Mouse (Mus musculus): ENCODE measurements around the gene Them5.

The Them5 gene

DNA sequence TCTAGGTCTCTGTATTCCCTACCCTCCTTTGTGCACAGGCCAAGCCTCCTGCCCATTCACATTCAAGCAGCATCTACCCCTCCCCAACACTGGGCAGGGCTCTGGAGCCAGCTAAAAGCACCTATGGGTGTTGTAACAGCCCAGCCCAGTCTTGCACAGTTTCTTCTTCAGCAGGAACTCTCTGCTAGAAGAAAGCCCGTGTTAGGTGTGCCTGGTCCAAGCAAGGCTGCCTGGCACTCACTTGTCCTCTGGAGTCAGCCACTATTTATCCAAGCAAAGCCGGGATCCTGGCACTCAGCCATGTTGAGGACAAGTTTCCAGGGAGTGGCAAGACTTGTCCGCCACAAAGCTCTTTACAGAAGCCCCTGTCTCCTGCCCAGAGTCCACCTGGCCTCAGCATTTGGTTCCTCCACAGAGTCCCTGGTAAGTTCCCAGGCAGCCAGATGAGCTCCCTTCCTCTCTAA lies at the start of gene Them5:
Gene Them5, plus strand, starts transcription at position 141 of the 464 bp plus-strand sequence.
- DNase-seq (ENCODE audit: low read depth, low spot score): peak; percentile 40

DNA sequence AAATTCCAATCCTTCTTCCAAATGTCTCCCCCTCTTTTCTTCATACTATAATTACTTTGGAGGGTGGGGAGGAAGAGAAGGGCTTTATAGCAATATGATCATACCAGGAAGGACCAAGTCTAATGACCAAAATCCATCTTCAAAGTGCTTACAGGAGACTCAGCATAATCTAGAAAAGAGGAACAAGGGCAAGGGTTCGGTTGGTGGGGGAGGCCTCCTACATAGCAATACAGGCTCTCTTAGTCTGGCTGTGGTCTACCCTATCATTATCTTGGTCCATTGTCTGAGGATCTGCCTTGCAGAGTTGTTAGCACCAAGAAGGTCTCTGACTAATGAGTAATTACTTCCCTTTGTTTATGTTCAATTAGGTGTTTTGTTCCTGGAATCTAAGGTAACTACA lies 36.4 kb upstream of the Them5 start:
- DNase-seq (ENCODE audit: low read depth, low spot score): no peak

DNA sequence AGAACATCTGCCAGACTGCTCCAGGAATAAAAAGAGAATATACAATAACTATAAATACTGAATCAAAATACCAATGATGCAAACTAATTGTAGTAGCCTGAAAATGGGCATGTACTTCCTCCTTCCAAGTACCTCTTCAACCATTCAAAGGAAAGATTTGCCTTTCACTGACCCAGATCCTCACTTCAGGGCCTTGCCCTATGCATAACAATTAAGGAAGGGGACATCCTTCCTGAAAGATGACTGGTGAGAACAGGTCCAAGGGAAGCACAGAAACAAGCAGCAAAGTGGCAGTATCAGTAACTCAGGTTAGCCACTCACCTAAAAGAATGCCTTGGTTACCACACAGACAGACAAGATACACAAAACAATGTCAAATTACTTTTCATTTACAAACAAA lies 34.9 kb upstream of the Them5 start:
- peak; percentile 61 for DNase-seq (ENCODE audit: low read depth, low spot score)

DNA sequence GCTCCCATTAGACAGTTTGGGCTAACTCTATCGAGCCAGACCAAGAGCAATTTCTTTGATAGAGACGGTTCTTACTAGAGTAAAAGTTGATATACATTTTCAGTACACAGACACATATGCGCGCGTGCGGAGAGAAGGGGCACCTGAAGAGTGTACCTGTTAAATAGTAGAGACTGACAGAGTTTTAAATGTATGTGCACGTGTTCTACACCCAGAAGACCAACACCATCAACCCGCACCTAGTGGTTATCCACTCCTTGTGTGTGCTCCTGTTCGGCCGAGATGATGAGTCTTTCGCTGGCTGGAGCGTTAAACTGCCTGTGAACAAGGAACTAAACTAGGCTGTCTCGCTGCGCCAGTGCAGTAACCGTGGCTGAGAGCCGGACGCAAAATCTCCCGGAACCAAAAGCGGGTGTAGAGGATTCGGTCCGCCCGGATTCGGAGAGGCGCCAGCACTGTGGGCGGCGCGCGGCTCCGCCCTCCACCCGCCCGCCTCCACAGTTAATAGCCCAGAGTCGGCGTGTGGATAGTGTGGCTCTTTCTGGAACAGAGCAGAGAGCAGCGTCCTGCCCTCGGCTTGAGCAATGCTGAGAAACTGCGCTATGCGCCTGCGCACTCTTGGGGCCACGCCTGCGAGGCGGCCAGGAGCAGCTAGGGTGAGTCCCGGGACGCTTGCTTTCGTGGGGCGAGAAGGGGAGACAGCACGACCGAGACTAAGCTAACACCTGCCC lies 32.1 kb upstream of the Them5 start, which contains the start of gene Them4:
Gene Them4, plus strand, starts transcription at position 457 of the 731 bp plus-strand sequence.
- peak; percentile 98 for DNase-seq (ENCODE audit: low read depth, low spot score)

DNA sequence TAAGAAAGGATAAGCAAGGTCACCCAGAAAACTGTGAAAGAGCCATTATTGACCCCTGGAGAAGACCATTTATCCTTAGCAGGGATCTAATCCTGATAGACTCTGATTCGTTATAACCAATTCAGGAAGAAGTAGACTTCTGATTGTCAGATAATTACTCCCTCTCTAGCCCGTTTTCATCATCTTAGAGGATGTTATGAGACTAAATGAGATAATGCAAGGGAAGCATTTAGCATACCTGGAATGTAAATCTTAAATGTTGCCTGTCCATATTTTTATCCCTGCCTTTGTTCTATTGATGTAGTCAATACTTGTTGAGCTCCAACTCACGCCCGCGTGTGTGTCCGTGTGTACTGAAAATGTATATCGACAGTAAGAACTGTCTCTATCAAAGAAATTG lies 31.4 kb upstream of the Them5 start:
- DNase-seq (ENCODE audit: low read depth, low spot score): peak; percentile 6

DNA sequence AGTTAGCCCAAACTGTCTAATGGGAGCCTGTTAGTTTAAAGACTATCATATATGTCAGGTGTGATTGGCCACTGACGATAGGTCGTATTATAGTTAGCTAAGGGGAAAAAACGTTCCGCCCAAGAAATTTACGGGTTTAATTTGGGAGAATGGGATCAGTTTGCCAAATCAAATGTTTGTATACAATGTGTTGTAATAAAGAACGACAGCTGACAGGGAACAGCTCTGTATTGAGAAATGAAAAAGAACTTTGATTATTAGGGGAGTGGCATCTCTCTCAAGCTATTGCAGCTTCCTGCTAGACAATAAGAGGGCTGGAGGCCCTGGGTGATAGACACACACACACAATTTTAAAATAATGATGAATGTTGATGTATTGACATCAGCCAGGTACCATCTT lies 31.0 kb upstream of the Them5 start:
- DNase-seq (ENCODE audit: low read depth, low spot score): no peak

DNA sequence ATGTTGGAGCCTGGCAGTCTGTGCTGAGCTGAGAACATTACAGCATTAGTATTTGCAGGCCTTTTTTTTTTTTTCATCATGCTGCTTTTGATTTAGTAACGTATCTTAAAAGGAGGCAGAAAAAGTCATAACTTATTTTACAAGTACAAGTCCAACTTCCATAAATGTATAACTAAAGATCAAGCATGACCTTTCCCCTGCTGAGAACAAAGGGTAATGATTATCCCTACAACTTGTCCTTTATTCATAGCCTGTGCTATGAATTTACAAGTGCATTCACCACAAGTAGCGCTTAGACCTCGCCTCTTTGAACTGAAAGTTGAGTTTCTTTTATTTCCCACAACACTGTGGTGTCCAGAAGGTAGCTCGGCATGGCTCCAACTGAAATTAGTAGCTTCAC lies 30.5 kb upstream of the Them5 start:
- DNase-seq (ENCODE audit: low read depth, low spot score): no peak

DNA sequence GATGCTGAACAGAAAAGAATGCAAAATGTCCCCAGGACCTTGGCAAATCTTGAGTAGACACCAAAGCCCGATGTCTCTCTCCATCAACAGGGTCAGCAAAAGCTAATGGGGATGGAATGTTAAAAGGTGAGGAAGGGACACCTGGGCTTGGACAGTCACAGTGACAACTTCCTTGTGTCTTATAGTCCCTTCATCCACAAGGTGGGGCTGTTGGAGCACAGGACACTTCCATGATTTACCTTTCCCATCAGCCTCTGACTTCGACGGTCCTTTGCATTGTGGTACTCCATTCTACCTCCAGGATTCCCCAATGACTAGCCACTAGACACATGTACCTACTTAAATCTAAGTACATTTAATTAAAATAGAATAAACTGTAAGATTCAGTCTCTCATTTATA lies 13.2 kb upstream of the Them5 start:
- peak; percentile 42 for DNase-seq (ENCODE audit: low read depth, low spot score)

DNA sequence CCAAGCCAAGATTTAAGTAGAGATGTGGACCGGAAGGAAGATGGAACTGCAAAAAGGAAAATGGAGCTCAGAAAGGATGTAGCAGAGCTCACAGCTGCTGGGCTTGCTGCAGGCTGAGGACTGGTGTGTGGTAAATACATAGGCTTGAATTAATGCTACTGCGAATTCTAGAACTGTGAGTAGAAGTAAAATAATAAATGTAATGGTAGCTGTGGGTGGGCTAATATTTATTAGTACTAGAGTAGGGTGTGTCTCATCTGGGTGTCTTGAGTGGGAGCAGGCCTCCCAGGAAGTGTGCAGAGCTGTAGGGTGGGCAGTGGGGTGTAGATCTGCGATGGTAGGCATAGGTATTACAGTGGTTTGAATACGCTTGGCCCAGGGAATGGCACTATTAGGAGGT lies 7.5 kb upstream of the Them5 start:
- DNase-seq (ENCODE audit: low read depth, low spot score): no peak

DNA sequence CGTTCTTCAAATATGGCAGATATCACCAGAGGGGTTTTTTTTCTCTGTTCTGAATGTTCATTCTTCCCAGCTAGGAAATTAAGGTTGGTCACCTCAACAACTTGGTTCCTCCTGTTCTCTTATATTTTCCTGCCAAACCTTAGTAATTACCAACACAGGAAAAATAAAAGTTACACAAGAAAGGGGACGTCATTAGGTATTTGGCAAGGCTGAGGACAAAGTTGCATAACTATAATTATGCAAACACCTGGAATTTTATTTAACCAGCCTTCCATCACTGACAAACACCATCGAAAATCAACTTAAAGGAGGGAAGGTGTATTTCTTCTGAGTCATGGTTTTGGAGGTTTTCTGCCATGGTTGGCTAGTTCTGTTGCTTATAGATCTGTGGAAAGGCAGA lies 3.4 kb upstream of the Them5 start:
- no peak for DNase-seq (ENCODE audit: low read depth, low spot score)

DNA sequence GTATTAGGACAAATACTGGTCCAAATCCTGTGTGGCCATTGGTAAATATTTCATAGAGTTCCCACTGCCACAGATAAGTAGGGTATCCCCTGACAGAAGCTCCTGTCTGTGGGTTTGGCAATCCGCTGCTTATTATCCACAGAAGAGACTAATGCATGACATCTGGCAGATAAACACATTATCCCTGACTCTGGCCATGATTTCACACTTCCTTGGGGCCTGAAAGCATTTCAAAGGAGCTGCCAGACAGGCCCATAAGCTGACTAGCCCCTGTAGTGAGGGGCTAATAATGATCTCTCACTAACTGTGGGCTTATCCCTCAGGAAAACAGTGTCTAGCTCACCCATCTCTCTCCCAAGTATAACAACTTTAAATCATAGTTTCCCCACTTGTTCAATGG lies 653 bp downstream of the Them5 start:
- no peak for DNase-seq (ENCODE audit: low read depth, low spot score)

DNA sequence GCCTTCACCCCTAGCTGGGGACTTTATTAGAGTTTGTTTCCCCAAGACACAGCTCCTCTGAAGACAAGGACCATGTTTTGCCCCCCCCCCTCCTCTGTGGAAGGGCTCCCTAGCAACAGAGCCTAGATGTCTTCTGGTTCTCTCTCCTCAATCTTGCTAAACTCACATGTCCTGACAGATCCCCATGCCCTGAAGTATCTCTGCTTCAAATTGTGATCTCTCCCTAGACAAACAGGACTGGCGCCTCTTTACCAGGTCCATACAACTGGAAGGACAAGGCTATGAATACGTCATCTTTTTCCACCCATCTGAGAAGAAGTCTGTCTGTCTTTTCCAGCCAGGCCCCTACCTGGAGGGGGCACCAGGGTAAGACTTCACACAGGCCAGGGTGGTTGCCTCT lies 2.3 kb downstream of the Them5 start:
- DNase-seq (ENCODE audit: low read depth, low spot score): no peak

DNA sequence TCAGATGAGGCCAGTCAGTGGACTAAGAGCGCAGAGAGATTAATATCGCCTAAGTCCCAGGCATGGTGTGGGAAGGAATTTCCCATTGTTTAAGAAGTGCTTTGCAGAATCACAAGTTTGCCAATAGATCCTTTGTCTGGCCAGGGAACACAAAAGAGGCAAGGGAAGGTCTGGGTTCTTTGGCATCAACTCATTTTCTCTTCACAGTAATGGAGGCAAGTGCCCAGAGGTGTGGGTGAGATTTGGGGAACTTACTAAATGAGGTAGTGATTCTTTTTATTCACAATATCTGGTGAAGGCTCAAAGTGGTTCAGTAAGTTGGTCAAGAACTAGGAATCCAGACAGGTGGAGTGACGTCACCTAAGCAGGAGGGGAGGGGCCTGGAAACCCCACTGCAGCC lies 3.0 kb downstream of the Them5 start:
- no peak for DNase-seq (ENCODE audit: low read depth, low spot score)

DNA sequence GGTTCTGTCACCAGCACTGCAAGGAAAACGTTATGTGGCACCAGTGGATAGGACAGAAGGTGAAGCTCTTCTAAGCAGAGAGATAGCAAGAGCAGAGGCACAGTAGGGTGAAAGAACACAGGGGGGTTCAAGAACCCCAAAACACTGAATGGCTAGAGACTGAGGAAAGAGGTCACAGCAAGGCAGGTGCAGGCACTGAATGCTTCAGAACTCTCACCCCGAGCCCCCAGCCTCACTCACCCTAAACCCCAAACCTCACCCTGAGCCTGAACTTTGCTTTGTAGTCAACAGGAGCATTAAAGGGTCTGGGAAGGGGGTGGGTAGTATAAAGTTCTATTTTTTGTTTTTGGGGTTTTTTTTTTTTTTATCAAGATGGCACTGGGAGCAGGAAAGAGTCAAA lies 6.2 kb downstream of the Them5 start:
- no peak for DNase-seq (ENCODE audit: low read depth, low spot score)

DNA sequence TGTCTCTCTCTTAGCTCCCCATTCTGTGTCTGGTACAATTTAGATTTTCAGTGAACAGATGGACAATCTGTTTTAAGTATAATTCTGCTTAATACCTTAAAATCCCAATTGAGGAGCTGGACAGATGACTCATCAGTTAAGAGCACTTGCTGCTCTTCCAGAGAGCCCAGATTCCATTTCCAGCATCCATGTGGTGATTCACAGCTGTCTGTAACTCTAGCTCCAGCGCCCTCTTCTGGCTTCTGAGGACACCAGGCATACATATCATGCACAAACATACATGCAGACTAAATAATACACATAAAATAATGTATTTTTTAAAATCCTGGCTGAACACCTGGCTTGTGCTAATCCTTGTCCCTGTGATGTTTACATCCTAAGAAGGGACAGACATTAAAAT lies 18.9 kb downstream of the Them5 start:
- DNase-seq (ENCODE audit: low read depth, low spot score): peak; percentile 69

DNA sequence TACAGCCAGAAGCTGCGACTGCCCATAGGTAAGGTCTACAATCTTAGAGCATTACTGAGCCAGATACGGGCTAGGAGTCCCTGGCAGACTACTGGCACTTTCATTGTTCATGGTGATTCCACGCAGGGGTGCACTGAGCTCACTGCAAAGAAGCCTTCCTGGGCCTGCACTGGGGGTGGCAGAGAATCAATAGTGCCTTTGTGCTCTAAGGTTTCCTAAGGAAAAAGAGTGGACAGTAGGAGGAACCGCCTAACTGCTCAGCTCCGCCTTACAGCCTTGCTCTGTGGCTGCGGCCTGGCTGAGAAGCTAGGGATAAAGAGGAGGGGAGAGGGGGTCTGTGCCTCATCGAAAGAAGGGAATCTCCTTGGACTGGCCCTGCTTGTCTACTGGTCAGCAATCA lies 20.2 kb downstream of the Them5 start, which contains the start of gene C2cd4d:
Gene C2cd4d, plus strand, starts transcription at position 301 of the 400 bp plus-strand sequence.
- no peak for DNase-seq (ENCODE audit: low read depth, low spot score)

DNA sequence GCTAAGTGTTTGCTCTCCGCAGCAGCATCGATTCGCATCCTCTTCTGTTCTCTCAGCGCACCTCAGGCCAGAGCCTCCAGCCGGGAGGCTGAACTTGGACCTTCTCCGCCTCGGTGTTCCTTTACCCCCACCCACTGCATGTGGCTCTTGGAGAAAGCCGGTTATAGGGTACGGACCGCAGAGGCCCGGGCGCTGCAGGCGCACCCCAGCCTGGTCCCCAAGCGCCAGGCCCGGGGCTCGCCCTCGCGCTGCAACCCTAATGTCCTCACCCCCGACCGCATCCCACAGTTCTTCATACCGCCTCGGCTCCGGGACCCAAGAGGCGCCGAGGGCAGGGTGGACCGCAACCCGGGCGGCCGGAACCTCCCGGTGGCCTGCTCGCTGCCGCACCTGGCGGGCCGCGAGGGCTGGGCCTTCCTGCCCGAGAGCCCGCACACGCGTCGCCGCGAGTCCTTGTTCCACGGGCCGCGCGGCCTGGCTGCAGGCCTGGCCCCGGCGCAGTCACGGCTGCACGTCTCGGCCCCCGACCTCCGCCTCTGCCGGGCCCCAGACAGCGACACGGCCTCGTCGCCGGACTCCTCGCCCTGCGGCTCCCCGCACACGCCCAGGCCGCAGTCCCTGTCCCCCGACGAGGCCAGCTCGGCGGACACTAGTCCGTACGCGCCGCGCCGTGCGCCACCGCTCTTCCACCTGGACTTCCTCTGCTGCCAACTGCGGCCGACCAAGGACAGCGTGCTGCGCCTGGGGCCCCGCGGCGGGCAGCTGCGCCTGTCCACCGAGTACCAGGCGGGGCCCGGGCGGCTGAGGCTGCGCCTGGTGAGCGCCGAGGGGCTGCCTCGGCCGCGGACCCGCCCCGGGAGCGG lies 21.6 kb downstream of the Them5 start:
- DNase-seq (ENCODE audit: low read depth, low spot score): peak; percentile 56

DNA sequence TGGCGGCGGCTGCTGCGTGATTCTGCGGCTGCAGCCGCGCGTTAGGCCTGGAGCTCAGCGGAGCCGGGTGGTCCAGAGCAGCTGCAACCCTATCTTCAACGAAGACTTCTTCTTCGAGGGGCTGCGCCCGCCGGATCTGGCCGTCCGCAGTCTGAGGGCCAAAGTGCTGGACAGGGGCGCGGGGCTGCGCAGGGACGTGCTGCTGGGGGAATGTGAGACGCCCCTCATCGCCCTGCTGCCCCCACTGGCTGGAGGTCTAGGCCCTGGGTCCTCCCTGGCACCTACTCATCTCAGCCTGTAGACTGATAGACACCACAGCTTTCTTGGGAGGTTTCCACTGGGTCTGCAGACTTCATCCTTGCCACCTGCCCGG lies 22.2 kb downstream of the Them5 start:
- peak; percentile 40 for DNase-seq (ENCODE audit: low read depth, low spot score)

DNA sequence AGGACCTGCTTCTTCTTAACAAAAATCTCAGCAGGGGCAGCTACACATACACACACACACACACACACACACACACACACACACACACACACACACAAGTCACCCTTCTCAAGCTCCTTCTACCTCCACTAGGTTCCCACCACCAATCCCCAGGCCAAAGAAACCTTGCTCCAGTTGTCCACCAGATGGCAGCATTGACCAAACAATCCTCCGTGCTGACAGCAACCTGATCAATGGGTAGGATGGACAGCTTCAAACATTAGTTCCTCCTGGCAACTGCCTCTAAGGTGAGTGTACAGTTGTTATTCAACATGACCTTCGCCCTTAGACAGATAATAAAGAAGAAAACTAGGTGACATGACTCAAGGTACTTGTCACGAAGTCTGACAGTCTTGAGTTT lies 24.9 kb downstream of the Them5 start:
- peak; percentile 86 for DNase-seq (ENCODE audit: low read depth, low spot score)

DNA sequence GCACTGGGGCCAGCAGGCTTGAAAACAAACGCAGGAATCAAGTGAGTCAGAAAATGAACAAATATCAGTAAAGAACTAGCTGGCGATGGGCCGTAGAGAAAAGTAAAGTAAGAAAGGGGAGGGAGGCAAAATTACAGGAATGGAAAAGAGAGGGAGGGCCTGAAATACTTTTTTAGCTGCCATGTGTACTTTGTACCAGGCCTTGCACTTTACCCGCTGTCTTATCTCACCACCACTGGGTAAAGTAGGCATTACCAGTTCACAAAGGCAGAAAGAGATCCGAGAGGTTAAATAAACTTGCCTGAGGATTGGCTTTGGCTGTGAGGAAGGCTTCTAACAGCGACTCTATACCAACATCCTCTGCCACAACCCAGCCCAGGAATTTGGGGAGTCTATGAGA lies 25.6 kb downstream of the Them5 start:
- DNase-seq (ENCODE audit: low read depth, low spot score): no peak

DNA sequence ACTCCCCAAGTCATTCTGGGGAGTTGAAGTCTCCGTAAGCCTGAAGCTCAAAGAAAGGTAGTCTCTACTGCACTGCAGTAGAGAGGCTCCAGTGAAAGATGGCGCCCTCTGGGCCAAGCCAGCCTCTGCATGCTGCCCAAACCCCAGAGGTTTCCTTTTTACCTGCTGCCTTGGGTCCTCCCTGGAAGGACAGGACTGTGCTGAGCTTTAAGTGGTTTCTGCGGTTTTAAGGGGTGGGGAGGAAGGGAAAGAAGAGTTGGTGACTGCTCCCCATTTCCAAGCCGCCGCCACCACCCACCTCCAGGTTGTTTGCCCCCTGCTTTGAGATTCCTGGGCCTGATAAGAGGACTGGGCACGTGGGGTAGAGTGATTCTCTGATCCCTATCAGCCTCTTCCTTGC lies 26.7 kb downstream of the Them5 start:
- DNase-seq (ENCODE audit: low read depth, low spot score): no peak

DNA sequence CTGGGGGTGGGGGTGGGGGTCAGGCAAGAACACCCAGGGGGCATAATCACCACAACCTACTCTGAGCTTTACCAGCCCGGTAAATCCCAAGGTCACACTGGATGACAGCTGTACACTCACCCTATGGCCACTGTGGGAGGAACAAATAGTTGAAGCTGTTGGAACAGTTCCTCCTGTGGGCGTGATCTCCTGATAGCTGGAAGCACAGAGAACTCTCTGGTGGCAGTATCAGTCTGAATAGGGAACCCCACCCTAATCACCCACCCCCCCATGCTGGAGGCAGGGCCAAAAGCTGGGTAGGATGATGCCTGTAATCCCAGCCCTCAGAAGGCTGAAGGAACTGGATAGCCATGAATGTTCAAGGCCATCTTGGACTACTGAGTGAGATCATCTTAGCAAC lies 27.8 kb downstream of the Them5 start:
- DNase-seq (ENCODE audit: low read depth, low spot score): peak; percentile 53

DNA sequence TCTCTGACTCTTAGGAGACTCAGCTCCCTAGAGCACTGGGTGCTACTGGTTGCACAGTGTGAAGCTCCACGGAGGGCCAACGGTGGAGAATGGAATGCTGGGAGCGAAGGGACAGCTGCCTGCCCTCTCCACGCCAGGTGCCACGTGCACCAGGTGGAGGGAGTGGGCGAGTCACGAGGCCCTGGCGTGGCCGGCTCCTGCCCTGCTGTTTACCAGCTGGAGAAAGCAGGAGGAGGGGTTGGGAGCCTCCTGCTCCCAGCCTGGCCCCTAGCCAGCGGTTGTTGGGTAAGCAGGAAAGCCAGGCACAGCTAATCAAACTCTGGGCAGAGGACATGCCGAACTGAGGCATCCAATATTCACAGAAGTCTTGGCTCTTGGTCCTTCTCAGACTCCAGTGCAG lies 29.7 kb downstream of the Them5 start:
- peak; percentile 56 for DNase-seq (ENCODE audit: low read depth, low spot score)

All from ZHBTc4 (cell line).